Mouse (Mus musculus) midbrain, embryonic 10.5 days (tissue): ENCODE data around the gene Tmem88b. TPM values are rescaled to one million over a fixed set of nuclear protein-coding genes. Genes with fewer than 3 reads are reported as not detected.

ENCODE experiments used
- DNase-seq: peaks from one replicate; pipeline ENCODE4 v3.0.0-alpha.2; 2017; ENCODE audit warnings: low spot score
- H3K27ac ChIP-seq: fragments of 300-500 bp; sonication (generic); replicated peaks from 2 replicates; pipeline ENCODE4 v1.5.1; 2016; ENCODE audit warnings: mild to moderate bottlenecking
- H3K27me3 ChIP-seq: fragments of 300-500 bp; sonication (generic); 2 replicates; pipeline ENCODE4 v1.6.1; 2016; ENCODE audit warnings: low read depth, mild to moderate bottlenecking; ENCODE audit not compliant: poor library complexity, severe bottlenecking
- H3K36me3 ChIP-seq: fragments of 300-500 bp; sonication (generic); 2 replicates; pipeline ENCODE4 v1.6.1; 2016; ENCODE audit warnings: mild to moderate bottlenecking, moderate library complexity
- H3K4me1 ChIP-seq: fragments of 300-500 bp; sonication (generic); 2 replicates; pipeline ENCODE4 v1.6.1; 2016
- H3K4me3 ChIP-seq: fragments of 300-500 bp; sonication (generic); 2 replicates; pipeline ENCODE4 v1.5.1; 2016; ENCODE audit warnings: mild to moderate bottlenecking, moderate library complexity
- H3K9me3 ChIP-seq: fragments of 300-500 bp; sonication (generic); replicated peaks from 2 replicates; pipeline ENCODE4 v1.6.1; 2016; ENCODE audit warnings: mild to moderate bottlenecking
- WGBS: fragments of 180-500 bp; shearing (Covaris S2); methylation state at CpG from one replicate; pipeline ENCODE4 v1.1.7; 2016; 5-methylcytosine and 5-hydroxymethylcytosine counted together
- polyA plus RNA-seq: library from polyadenylated mRNA; unstranded; fragments of >200 nt; fragmentation: Nextera tagmentation; extraction: Ambion mirVana; gene quantifications from 2 replicates; pipeline ENCODE4 v1.2.1, GENCODE M21; 2016

Gene Tmem88b
- polyA plus RNA-seq: 0.31 and 0.45 TPM in 2 replicates

DNA sequence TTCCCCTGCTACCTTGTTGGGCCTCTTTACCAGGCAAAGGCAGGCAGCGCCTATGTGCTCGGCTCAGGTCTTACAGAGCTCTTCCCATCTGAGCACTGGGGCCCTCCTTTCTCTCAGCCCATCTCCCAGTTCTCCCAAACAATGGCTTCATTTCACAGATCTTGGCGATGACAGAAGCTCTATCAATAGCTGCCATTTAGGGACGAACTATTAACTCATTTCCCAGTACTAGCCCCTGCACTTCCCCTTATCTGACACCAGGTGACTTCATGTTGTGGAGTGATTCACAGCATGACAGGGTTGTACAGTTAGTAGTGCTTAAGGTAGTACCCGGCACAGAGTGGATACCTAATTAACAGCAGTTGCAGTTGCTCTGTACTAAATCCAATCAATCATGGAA, at the start of gene Tmem88b:
TSS of gene Tmem88b (minus strand) at position 56 of the 400 bp plus-strand sequence.
- Histone ChIP-seq H3K27ac (peak within 1 kb of the TSS; percentile 92), H3K27me3 (peaks cover 12% of the 10 kb centered on the region; the same call in 1 of the 2 replicates), H3K4me3 (peak within 1 kb of the TSS; percentile 75), H3K36me3 (no peaks in the 10 kb centered on the region), H3K9me3 (no peaks in the 10 kb centered on the region), H3K4me1 (peaks cover 29% of the 10 kb centered on the region)
- DNase-seq: no peak
- WGBS: 81% methylated on average over 5 of the region's 5 CpGs

DNA sequence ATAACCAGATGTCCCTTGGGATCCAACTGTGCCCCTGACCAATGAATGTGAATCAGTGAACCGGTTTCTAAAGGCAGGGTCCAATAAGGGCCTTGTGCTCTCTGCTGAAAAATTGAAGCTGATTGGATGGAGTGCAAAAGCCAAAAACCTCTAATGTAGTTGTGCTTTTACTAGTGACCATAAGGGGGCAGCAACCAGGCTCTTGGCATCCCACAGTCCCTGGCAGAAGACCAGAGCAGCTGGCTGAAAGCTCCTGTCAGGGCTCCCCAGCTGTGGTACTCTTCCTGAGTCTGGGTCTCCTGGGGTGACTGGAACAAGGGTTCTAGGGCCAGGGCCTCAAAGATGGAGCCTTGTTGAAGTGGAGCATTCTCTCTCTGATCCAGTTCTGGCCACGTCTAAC, 48.2 kb upstream of the Tmem88b start:
- no peak overlapping the region; the same call in 1 of the 2 replicates for H3K27ac ChIP-seq
- H3K9me3 ChIP-seq: no peaks in the 10 kb centered on the region
- WGBS: 41% methylated on average over 2 of the region's 2 CpGs
- DNase-seq: peak; percentile 75
- no peaks in the 10 kb centered on the region for H3K27me3 ChIP-seq
- H3K4me3 ChIP-seq: peak overlapping the region; percentile 22; the same call in 1 of the 2 replicates
- H3K36me3 ChIP-seq: peaks cover 28% of the 10 kb centered on the region
- H3K4me1 ChIP-seq: peaks cover 32% of the 10 kb centered on the region

GRCm38 (mm10) chr4:155833234-155833633, 47.6 kb upstream of the Tmem88b start:
- 91% methylated on average over 4 of the region's 4 CpGs for WGBS
- no peaks in the 10 kb centered on the region for H3K27me3 ChIP-seq
- peaks cover 32% of the 10 kb centered on the region for H3K36me3 ChIP-seq
- no peak for DNase-seq
- peaks cover 27% of the 10 kb centered on the region for H3K4me1 ChIP-seq
- no peak overlapping the region for H3K27ac ChIP-seq
- H3K4me3 ChIP-seq: peak overlapping the region; percentile 22
- H3K9me3 ChIP-seq: no peaks in the 10 kb centered on the region

GRCm38 (mm10) chr4:155832321-155832720, 46.6 kb upstream of the Tmem88b start:
- H3K4me3 ChIP-seq: peak overlapping the region; percentile 70
- no peaks in the 10 kb centered on the region for H3K27me3 ChIP-seq
- no peak for DNase-seq
- no peaks in the 10 kb centered on the region for H3K9me3 ChIP-seq
- H3K27ac ChIP-seq: peak overlapping the region; percentile 88
- peaks cover 41% of the 10 kb centered on the region for H3K36me3 ChIP-seq
- H3K4me1 ChIP-seq: peaks cover 27% of the 10 kb centered on the region
- 55% methylated on average over 10 of the region's 10 CpGs for WGBS

GRCm38 (mm10) chr4:155831831-155832230, 46.2 kb upstream of the Tmem88b start:
- Histone ChIP-seq H3K27me3 (no peaks in the 10 kb centered on the region), H3K4me1 (peaks cover 27% of the 10 kb centered on the region), H3K27ac (peak overlapping the region; percentile 88), H3K4me3 (peak overlapping the region; percentile 70), H3K36me3 (peaks cover 46% of the 10 kb centered on the region), H3K9me3 (no peaks in the 10 kb centered on the region)
- DNase-seq: no peak
- 2% methylated on average over 25 of the region's 25 CpGs for WGBS

GRCm38 (mm10) chr4:155831205-155831766, 45.6 kb upstream of the Tmem88b start, which contains the start of gene Aurkaip1:
Aurkaip1 (plus strand) TSS chr4:155831272.
- WGBS: under 1% methylated on average over 49 of the region's 49 CpGs
- DNase-seq: peak; percentile 96
- Histone ChIP-seq H3K4me1 (peaks cover 27% of the 10 kb centered on the region), H3K36me3 (peaks cover 51% of the 10 kb centered on the region), H3K4me3 (peak within 1 kb of the TSS; percentile 70), H3K27ac (peak within 1 kb of the TSS; percentile 88), H3K9me3 (no peaks in the 10 kb centered on the region), H3K27me3 (no peaks in the 10 kb centered on the region)

DNA sequence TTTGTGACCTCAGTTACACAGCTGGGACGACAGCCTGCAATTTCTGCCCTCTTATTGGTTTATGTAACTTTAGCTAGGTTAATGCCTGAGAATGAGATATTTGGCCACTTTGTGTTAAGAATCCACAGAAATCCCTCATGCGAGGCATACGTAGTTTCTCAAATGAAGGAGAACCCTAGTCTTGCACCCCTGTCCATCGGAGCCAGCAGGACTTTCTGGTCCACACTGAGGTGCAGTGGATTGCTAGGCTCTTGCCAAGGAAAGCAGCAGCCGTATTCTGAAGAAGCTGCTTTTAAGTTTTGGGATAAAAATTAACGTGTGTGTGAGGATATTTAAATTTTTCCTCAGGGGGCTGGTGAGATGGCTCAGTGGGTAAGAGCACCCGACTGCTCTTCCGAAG, 44.9 kb upstream of the Tmem88b start:
- Histone ChIP-seq H3K4me3 (peak overlapping the region; percentile 70), H3K27ac (peak overlapping the region; percentile 63), H3K4me1 (peaks cover 27% of the 10 kb centered on the region), H3K27me3 (no peaks in the 10 kb centered on the region), H3K9me3 (no peaks in the 10 kb centered on the region), H3K36me3 (peaks cover 58% of the 10 kb centered on the region)
- WGBS: 57% methylated on average over 8 of the region's 8 CpGs
- DNase-seq: no peak

- DNase-seq: no peak
- Histone ChIP-seq H3K36me3 (peaks cover 60% of the 10 kb centered on the region), H3K27ac (no peak overlapping the region)
Measured at GRCm38 (mm10) chr4:155829866-155830265, 44.2 kb upstream of the Tmem88b start.

GRCm38 (mm10) chr4:155823443-155823842, 37.8 kb upstream of the Tmem88b start:
- Histone ChIP-seq H3K9me3 (no peaks in the 10 kb centered on the region), H3K27me3 (no peaks in the 10 kb centered on the region), H3K27ac (no peak overlapping the region), H3K4me1 (no peaks in the 10 kb centered on the region), H3K4me3 (no peak overlapping the region), H3K36me3 (peaks cover 100% of the 10 kb centered on the region)
- WGBS: 95% methylated on average over 16 of the region's 16 CpGs
- no peak for DNase-seq

More at GRCm38 (mm10) chr4:155829866-155830265, 44.2 kb upstream of the Tmem88b start:
- WGBS: 92% methylated on average over 4 of the region's 4 CpGs
- H3K4me3 ChIP-seq: no peak overlapping the region
- peaks cover 27% of the 10 kb centered on the region for H3K4me1 ChIP-seq
- H3K9me3 ChIP-seq: no peaks in the 10 kb centered on the region
- H3K27me3 ChIP-seq: no peaks in the 10 kb centered on the region

DNA sequence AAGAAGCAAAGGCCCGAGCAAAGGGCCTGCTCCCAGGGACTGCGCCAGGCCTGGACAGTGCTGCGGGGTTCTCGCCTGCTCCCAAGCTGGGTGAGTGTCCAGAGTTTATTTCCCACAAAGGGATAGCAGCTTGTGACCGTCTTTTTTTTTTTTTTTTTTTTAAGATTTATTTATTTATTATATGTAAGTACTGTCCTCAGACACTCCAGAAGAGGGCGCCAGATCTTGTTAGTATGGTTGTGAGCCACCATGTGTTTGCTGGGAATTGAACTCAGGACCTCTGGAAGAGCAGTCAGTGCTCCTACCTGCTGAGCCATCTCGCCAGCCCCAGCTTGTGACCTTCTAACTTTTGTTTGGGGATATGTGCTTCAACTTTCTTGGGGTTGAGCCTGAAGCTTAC, 35.4 kb upstream of the Tmem88b start:
- 86% methylated on average over 7 of the region's 7 CpGs for WGBS
- Histone ChIP-seq H3K4me3 (no peak overlapping the region), H3K27me3 (no peaks in the 10 kb centered on the region), H3K9me3 (no peaks in the 10 kb centered on the region), H3K27ac (no peak overlapping the region), H3K36me3 (peaks cover 100% of the 10 kb centered on the region), H3K4me1 (no peaks in the 10 kb centered on the region)
- no peak for DNase-seq

- Histone ChIP-seq H3K27ac (no peak overlapping the region), H3K4me3 (no peak overlapping the region), H3K27me3 (no peaks in the 10 kb centered on the region), H3K36me3 (peaks cover 94% of the 10 kb centered on the region), H3K9me3 (no peaks in the 10 kb centered on the region), H3K4me1 (peaks cover 13% of the 10 kb centered on the region)
- WGBS: 88% methylated on average over 4 of the region's 4 CpGs
- DNase-seq: no peak
Measured at GRCm38 (mm10) chr4:155817533-155817932, 31.9 kb upstream of the Tmem88b start.

DNA sequence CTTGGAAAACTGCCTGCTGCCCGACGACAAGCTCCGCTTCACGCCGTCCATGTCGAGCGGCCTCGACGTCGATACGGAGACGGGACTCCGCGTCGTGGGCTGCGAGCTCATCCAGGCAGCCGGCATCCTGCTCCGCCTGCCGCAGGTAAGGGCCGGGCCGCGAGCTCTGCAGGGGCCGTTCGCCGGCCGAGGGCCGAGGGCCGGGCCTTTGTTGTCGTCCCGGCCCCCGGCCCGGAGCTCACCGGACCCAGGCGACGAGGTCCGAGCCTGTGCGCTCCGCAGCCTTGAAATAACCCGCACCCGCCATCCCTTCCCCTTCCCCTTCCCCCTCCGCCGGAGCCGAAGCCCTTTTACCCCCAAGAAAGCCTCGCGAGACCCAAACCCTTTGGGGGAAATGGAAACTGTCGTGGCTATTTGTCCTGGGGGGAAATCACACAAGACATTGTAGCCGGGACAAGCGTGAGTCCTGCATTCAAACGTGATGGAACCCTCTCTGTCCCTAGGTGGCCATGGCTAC, 27.0 kb upstream of the Tmem88b start:
- Histone ChIP-seq H3K9me3 (no peaks in the 10 kb centered on the region), H3K27ac (peak overlapping the region; percentile 98), H3K36me3 (peaks cover 83% of the 10 kb centered on the region), H3K27me3 (no peaks in the 10 kb centered on the region), H3K4me3 (peak overlapping the region; percentile 98), H3K4me1 (peaks cover 24% of the 10 kb centered on the region)
- no peak for DNase-seq
- WGBS: under 1% methylated on average over 46 of the region's 49 CpGs

GRCm38 (mm10) chr4:155811929-155812664, 26.4 kb upstream of the Tmem88b start, which contains the start of gene Ccnl2:
Ccnl2 (plus strand) TSS chr4:155812489.
- WGBS: under 1% methylated on average over 60 of the region's 60 CpGs
- DNase-seq: peak; percentile 97
- Histone ChIP-seq H3K4me1 (peaks cover 24% of the 10 kb centered on the region), H3K27me3 (no peaks in the 10 kb centered on the region), H3K9me3 (no peaks in the 10 kb centered on the region), H3K36me3 (peaks cover 83% of the 10 kb centered on the region), H3K27ac (peak within 1 kb of the TSS; percentile 98), H3K4me3 (peak within 1 kb of the TSS; percentile 98)
